Mouse (Mus musculus) heart, adult 11 months (tissue): ENCODE data around the gene Ppwd1.
"Not testable (repeated sequence)": the region's sequence is repeated elsewhere in the genome, so short reads cannot be mapped to it uniquely, and the experiment has no call there.

Source experiments
- DNase-seq: peaks from one replicate; pipeline ENCODE4 v3.0.0; 2022

Ppwd1 gene

DNA sequence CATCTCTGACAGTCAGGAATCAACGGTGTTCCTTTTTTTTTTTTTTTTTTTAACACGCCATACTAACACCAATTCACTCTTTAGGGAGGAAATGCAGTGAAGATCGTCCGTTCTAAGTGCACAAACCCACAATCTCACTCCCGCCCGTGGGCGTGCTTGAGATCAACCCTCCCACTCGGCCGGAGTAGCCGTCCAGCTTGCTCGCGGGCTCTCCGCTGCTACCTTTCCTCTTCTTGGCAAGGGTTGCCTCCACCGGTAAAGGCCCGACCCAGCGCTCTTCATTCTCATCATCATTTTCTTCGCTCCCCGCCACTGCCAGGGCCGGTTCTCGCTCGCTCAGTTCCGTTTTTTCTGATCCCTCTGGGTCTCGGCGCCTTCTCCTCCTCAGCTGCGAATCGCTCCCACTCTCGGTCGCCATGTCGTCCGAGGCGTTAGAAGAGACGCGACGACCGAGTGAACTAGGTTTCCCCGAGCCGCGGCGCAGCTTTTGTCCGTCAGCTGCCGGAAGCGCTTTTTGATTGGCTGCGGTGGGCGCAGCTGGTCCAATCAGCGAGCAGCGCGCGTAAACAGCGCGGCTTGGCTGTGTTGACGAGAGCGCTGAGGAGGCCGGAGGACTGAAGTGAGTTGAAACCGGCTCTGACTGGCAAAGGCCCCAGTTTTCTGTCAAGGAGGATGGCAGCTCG lies at the start of gene Ppwd1, which contains the start of gene Cenpk:
Gene Ppwd1, minus strand, starts transcription at position 460 of the 683 bp plus-strand sequence.
Gene Cenpk, plus strand, starts transcription at position 228 of the 683 bp plus-strand sequence.
- peak; percentile 100 for DNase-seq

DNA sequence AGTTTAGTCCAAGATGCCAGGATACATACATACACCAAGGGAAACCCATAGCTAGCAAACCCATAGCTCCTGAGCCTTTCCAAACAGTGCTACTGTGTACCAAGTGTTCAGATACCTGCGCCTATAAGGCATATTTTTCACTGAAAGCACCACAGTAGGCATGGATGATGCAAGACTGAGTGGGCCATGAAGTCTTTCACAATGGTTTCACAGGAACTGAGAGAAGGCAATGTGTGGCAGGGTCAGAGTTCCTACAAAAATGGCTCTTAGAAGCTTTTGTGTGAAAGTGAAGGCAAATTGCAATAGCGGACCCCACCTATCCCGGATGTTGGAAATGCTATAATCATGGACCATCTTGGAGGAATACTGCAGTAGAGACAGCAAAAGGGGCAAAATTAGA lies 30.4 kb upstream of the Ppwd1 start:
- DNase-seq, result no peak

- DNase-seq, result no peak
These were observed 538 bp upstream of the Ppwd1 start for GRCm38 (mm10) chr13:104229181-104229580.

GRCm38 (mm10) chr13:104227478-104227877 lies 1.2 kb downstream of the Ppwd1 start:
- no peak for DNase-seq

GRCm38 (mm10) chr13:104204313-104204712 lies 24.3 kb downstream of the Ppwd1 start:
- no peak for DNase-seq

GRCm38 (mm10) chr13:104195891-104196290 lies 32.8 kb downstream of the Ppwd1 start:
- DNase-seq, result not testable (repeated sequence)

DNA sequence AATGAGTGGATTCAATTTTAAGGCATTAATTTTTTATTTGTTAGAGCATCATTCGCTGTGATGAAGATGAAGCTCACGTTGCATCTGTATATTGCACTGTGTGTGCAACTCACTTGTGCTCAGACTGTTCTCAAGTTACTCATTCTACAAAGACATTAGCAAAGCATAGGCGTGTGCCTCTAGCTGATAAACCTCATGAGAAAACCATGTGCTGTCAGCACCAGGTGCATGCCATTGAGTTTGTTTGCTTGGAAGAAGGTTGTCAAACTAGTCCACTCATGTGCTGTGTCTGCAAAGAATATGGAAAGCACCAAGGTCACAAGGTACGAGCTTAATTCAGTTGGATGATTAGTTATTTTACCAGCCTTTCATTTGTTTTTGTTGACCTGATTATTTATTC lies 41.3 kb downstream of the Ppwd1 start:
- peak; percentile 73 for DNase-seq

DNA sequence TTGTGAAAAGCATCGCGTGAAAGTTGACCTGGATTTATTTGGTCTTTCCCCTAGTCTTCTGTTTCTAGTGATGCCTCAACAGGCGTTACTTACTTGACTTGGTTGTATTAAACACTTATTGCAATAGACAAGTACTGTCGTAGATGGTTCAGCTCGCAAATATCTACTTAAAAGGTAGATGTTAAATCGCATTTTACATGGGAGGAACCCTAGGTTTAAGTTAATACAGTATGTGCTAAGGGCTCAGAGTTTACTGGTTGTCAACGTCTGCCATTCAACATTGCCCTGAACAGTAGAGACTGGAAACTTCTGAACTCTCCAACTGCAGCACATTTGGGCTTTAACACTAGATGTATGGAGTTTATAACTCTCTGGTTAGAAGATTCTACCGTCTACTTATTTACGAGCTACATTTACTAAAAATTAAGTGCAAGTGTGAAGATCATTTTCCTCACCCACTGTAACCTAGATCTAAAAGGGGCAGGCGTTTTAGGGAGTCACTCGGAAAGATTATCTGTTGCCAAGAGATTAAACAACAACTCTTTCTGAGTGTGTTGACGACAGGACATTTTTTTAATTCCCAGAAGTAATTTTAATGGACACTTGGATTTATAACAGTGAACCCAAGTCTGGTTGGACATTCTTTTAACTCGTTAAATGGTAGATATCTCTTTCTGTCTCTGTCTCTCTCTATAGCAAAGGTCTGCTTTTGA lies 49.3 kb downstream of the Ppwd1 start:
- no peak for DNase-seq

DNA sequence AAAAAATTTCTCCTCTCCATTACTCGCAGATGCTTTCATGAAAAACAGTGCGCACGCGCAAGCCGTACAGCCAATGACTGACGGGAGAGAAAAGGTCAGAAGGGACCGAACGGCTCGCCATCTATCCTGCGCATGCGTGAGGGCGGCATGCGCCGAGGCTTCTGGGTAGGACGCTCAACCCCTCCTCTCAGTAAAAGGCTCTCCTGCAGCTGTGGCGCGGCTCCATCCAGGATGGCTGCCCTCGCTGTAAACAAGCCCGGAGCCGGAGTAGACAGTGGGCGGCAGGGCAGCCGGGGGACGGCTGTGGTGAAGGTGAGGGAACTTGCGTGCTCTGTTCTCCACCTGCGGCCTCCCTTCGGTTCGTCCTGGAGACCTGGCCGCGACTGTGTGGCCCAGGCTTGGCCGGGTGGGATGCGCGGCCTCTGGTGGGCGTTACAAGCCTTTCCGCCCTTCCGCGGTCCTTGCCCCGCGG lies 50.0 kb downstream of the Ppwd1 start, which contains the start of gene Trim23:
Gene Trim23, plus strand, starts transcription at position 148 of the 472 bp plus-strand sequence.
- DNase-seq, result peak; percentile 100

GRCm38 (mm10) chr13:104177796-104178649 lies 50.6 kb downstream of the Ppwd1 start, which contains the start of gene Trappc13:
TSS of gene Trappc13 (minus strand) at chr13:104178469.
- no peak for DNase-seq

DNA sequence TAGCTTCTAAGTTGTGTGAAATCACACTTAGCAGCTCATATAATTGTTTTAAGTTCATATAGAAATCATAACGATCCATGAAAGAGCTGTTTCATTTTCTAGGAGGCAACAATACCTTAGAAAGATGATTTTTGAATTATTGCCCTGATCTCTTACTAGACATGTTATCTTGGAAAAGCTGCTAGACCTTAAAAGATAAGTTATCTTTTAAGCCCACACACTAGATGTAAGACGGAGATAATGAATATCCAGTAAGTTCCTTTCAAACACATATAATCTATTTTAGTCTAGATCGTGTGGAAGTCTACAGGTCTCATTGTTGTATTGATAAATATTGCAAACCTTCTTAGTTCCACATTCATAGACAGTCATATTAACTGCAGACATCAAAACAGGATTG lies 51.8 kb downstream of the Ppwd1 start:
- no peak for DNase-seq

GRCm38 (mm10) chr13:104172498-104172897 lies 56.1 kb downstream of the Ppwd1 start:
- DNase-seq, result no peak

GRCm38 (mm10) chr13:104171711-104172110 lies 56.9 kb downstream of the Ppwd1 start:
- DNase-seq, result no peak

DNA sequence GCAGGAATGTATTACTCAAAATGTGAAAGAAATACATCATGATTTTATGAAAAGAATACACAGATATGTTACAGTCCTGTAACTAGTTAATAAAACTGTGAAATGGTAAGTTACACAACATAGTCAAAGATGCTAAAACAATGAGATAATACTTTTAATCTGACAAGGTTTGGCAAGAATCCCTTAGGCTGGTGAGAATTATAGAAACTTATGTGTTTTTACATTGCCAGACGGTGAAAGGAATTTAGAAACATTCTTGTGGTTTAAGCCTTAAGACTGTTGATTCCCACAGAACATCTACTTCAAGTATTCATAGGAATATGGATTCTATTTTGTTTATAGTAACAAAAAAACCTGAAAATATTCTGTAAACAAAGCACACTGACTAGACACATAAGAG lies 73.0 kb downstream of the Ppwd1 start:
- no peak for DNase-seq
